Mouse (Mus musculus) mouse embryonic stem cell (cell line): ENCODE results near the gene Chst5.

Source experiments
- in situ Hi-C, 2 experiments: fragments of 300-500 bp; cut with MboI; formaldehyde crosslinking; loops; 1 replicate in 1 of 2; 3 replicates in 1 of 2; pipeline ENCODE4 v1.14.3; 2019 to 2020; ENCODE audit warnings: low sequenced_read_pairs in 2 of 2, low pct_unique_long_range_greater_than_20kb in 1 of 2, mixed read lengths in 1 of 2; ENCODE audit not compliant: unreplicated experiment in 1 of 2

The Chst5 gene

GRCm38 (mm10) chr8:111932580-111933336, 22.5 kb upstream of the Chst5 start:
- in situ Hi-C loops, result no loop called here

- in situ Hi-C loops, result no loop called here
Measured at GRCm38 (mm10) chr8:111931721-111932120, 21.5 kb upstream of the Chst5 start.

- in situ Hi-C loops, result no loop called here
Measured at GRCm38 (mm10) chr8:111929648-111930344, 19.5 kb upstream of the Chst5 start.

- in situ Hi-C loops, result no loop called here
Measured at GRCm38 (mm10) chr8:111924976-111925375, 14.7 kb upstream of the Chst5 start.

- in situ Hi-C loops, result no loop called here
Measured at GRCm38 (mm10) chr8:111923383-111923804, 13.1 kb upstream of the Chst5 start.

- in situ Hi-C loops, result no loop called here
Measured at GRCm38 (mm10) chr8:111920971-111921370, 10.7 kb upstream of the Chst5 start.

GRCm38 (mm10) chr8:111919663-111920062, 9.4 kb upstream of the Chst5 start:
- in situ Hi-C loops, result no loop called here

GRCm38 (mm10) chr8:111912860-111913432, 2.7 kb upstream of the Chst5 start:
- in situ Hi-C loops, result no loop called here

- in situ Hi-C loops, result no loop called here
Measured at GRCm38 (mm10) chr8:111911572-111911971, 1.3 kb upstream of the Chst5 start.

- in situ Hi-C loops, result no loop called here
Measured at GRCm38 (mm10) chr8:111905500-111906121, 4.6 kb downstream of the Chst5 start.

GRCm38 (mm10) chr8:111902080-111902479, 8.2 kb downstream of the Chst5 start:
- in situ Hi-C loops, result no loop called here

- in situ Hi-C loops, result no loop called here
Measured at GRCm38 (mm10) chr8:111898586-111898985, 11.7 kb downstream of the Chst5 start.

- in situ Hi-C loops, result no loop called here
Measured at GRCm38 (mm10) chr8:111894955-111895354, 15.3 kb downstream of the Chst5 start.

GRCm38 (mm10) chr8:111892615-111893014, 17.6 kb downstream of the Chst5 start:
- in situ Hi-C loops, result no loop called here

GRCm38 (mm10) chr8:111891983-111892382, 18.3 kb downstream of the Chst5 start:
- in situ Hi-C loops, result no loop called here

GRCm38 (mm10) chr8:111890911-111891303, 19.3 kb downstream of the Chst5 start:
- in situ Hi-C loops, result no loop called here

- in situ Hi-C loops, result no loop called here
Measured at GRCm38 (mm10) chr8:111889931-111890910, 20.0 kb downstream of the Chst5 start.

- in situ Hi-C loops, result no loop called here
Measured at GRCm38 (mm10) chr8:111888091-111888650, 22.1 kb downstream of the Chst5 start.
